Mouse (Mus musculus) lung, adult 2 months (tissue): ENCODE results near the gene Llcfc1. TPM values are rescaled to one million over a fixed set of nuclear protein-coding genes. Genes with fewer than 3 reads are reported as not detected.

ENCODE experiments used
- DNase-seq: peaks from one replicate; pipeline ENCODE4 v3.0.0; 2022
- H3K4me1 ChIP-seq: fragments of 200-500 bp; 2 replicates; pipeline ENCODE4 v1.6.1; 2011; ENCODE audit warnings: low read length; ENCODE audit not compliant: control insufficient read depth, insufficient read depth
- H3K4me3 ChIP-seq: fragments of 200-500 bp; replicated peaks from 2 replicates; pipeline ENCODE3; 2011; ENCODE audit warnings: low read depth, mild to moderate bottlenecking, control low read depth, low read length; ENCODE audit errors: extremely low read depth
- CTCF ChIP-seq: fragments of 200-500 bp; IDR thresholded peaks from 2 replicates; pipeline ENCODE4 v1.5.1; 2011; ENCODE audit warnings: mild to moderate bottlenecking, low read length, control low read depth; ENCODE audit not compliant: insufficient read depth
- POLR2A ChIP-seq: fragments of 200-500 bp; IDR thresholded peaks from 2 replicates; pipeline ENCODE4 v1.6.1; 2011; ENCODE audit warnings: low read depth, mild to moderate bottlenecking, control low read depth, low read length, borderline replicate concordance; ENCODE audit errors: extremely low read depth
- WGBS: fragments of 180-500 bp; shearing (Covaris S2); methylation state at CpG from one replicate; pipeline ENCODE4 v1.1.7; 2018; 5-methylcytosine and 5-hydroxymethylcytosine counted together
- polyA plus RNA-seq: library from polyadenylated mRNA; depleted of rRNA; stranded (reverse); fragments of >200 nt; gene quantifications from 2 replicates; pipeline ENCODE4 v1.2.3, GENCODE M21; 2012; rRNA removed

The Llcfc1 gene
- not detected in 2 replicates for polyA plus RNA-seq

DNA sequence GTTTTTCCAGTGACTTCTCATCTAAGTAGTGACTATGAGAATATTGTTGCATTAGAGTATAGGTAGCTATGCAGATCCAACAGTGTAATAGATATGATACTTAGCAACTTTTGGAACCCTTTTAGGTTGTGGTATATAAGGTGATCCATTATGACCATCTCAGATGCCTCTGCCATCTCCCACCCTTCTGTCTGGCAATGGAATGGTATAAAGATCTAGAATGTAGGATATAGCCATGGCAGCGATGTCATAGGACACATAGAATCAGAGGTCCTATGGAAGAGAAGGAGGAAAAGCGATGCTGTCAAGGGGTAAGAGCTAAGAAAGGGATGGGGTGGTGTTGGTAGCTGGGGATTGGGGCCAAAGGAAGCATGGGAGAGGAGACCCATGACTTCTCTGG, at the start of gene Llcfc1:
Gene Llcfc1, plus strand, starts transcription at position 301 of the 400 bp plus-strand sequence.
- Histone ChIP-seq H3K4me1 (no peaks in the 10 kb centered on the region), H3K4me3 (no peak within 1 kb of the TSS)
- TF ChIP-seq POLR2A (no peak), CTCF (no peak)
- WGBS: 79% methylated on average over 2 of the region's 2 CpGs
- no peak for DNase-seq

- Histone ChIP-seq H3K4me3 (no peak overlapping the region), H3K4me1 (no peaks in the 10 kb centered on the region)
- 38% methylated on average over 1 of the region's 1 CpGs for WGBS
- TF ChIP-seq CTCF: no peak
- no peak for TF ChIP-seq POLR2A
- DNase-seq: no peak
Measured at GRCm38 (mm10) chr6:41635211-41635610, 49.0 kb upstream of the Llcfc1 start.

- WGBS: 22% methylated on average over 5 of the region's 5 CpGs
- TF ChIP-seq CTCF (no peak), POLR2A (no peak)
- Histone ChIP-seq H3K4me1 (no peaks in the 10 kb centered on the region), H3K4me3 (peak within 1 kb of the TSS; percentile 0)
- no peak for DNase-seq
Measured at GRCm38 (mm10) chr6:41636178-41636577, 48.1 kb upstream of the Llcfc1 start, which contains the start of gene Trpv6. Gene Trpv6, minus strand, starts transcription at chr6:41636405.

DNA sequence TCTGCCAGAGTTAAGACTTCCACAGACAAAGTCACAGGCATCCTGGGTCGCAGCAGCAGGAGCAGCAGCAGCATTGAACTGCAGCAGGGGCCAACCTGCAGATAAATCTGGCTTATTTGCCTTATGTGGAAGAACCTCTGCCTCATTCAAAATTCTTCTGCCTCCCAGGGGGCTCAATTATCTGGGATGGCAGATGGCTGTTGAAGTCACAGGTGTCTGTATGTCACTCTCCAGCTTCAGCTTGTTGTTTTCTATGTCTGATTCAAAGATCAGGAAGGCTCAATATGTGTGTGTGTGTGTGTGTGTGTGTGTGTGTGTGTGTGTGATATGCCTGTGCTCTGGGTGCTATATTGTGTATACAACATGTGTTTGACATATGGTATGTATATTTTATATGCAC, 46.8 kb upstream of the Llcfc1 start:
- DNase-seq: no peak
- Histone ChIP-seq H3K4me1 (no peaks in the 10 kb centered on the region), H3K4me3 (no peak overlapping the region)
- TF ChIP-seq CTCF: no peak
- no peak for TF ChIP-seq POLR2A
- WGBS: 44% methylated on average over 1 of the region's 1 CpGs

DNA sequence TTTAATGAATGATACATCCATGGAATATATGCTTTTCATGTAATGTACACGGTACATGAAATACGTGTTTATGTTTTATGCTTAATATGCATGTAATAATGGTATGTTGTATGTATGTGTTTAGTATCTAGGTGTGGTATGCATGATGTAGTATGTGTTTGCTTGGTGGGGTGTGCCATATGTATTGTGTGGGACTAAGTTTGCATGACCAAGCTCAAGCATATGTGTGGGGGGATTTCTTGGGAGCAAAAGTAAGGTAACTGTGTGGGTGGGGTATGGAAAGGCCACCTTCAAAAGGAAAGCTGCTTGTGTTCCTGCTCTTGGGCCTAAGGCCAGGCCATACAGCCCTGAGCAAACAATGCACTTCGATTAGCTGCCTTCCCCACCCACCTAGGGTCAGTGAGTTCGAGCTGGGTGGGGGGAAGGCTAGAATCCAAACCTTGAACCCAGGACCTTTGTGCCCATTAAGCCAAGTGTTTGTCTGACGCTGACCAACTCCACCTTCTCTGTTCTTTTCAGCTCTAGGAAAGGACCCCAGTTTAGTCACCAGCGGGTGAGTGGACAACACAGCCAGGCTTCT, 46.2 kb upstream of the Llcfc1 start:
- DNase-seq: no peak
- TF ChIP-seq POLR2A (no peak), CTCF (no peak)
- Histone ChIP-seq H3K4me1 (no peaks in the 10 kb centered on the region), H3K4me3 (no peak overlapping the region)
- WGBS: 67% methylated on average over 6 of the region's 6 CpGs

GRCm38 (mm10) chr6:41640449-41640848, 43.8 kb upstream of the Llcfc1 start:
- DNase-seq: no peak
- 48% methylated on average over 3 of the region's 3 CpGs for WGBS
- TF ChIP-seq POLR2A: no peak
- no peak for TF ChIP-seq CTCF
- no peak overlapping the region for H3K4me3 ChIP-seq
- no peaks in the 10 kb centered on the region for H3K4me1 ChIP-seq

DNA sequence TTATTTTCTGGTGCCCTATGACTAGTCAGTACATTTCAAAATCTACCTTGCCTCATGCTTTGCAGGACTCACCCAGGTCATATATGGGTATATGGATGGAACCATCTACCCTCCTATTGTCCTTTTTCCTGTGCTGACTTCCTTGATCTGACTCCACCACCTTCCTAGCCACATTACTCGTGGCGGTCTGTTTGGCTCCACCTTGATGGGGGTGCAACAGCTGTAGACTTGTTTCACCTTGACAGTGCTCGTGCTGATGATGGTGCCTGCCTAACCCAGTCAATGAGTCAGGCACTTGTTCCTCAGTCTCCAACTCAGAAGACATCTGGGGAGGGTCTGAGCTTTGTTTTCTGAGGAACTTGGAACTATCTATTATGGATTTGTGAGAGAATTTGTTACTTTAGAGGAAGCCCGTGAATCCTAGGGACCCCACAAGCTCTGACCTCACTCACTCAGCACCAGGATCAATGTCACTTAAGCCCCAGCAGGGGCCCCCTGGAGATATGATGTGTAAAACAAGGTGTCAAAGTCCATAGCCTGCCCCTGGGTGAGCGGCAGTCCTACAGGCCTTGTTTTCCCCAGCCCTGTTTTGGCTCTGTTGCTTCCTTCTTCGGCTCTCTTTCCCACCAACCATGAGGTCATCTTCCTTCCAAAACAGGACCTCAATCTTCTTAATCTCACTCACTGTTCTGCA, 42.9 kb upstream of the Llcfc1 start:
- WGBS: 56% methylated on average over 6 of the region's 6 CpGs
- H3K4me1 ChIP-seq: no peaks in the 10 kb centered on the region
- DNase-seq: no peak
- TF ChIP-seq CTCF (no peak), POLR2A (no peak)
- H3K4me3 ChIP-seq: no peak overlapping the region

GRCm38 (mm10) chr6:41642765-41643164, 41.5 kb upstream of the Llcfc1 start:
- DNase-seq: no peak
- WGBS: 61% methylated on average over 4 of the region's 4 CpGs
- Histone ChIP-seq H3K4me3 (no peak overlapping the region), H3K4me1 (no peaks in the 10 kb centered on the region)
- TF ChIP-seq CTCF (no peak), POLR2A (no peak)

DNA sequence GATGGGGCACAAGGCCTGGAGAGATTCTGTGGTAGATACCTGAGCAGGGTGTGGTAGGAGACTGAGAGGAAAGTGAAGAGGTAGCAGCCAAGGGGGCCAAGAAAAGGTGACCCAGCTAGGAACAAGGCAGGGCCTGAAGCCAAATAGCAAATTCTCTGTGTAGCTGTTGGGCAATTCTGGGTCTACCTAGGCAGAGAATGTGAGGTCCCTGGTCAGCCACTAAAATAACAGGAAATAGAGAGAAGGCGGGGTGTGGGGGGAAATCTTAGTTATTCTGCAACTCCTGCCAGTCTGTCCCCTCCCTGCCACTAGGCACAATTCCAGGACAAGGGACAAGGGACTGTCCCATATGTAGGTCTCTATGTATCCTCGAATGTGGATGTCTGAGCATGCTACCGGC, 41.0 kb upstream of the Llcfc1 start:
- WGBS: 61% methylated on average over 3 of the region's 3 CpGs
- TF ChIP-seq CTCF (no peak), POLR2A (no peak)
- no peaks in the 10 kb centered on the region for H3K4me1 ChIP-seq
- H3K4me3 ChIP-seq: no peak overlapping the region
- DNase-seq: peak; percentile 26

DNA sequence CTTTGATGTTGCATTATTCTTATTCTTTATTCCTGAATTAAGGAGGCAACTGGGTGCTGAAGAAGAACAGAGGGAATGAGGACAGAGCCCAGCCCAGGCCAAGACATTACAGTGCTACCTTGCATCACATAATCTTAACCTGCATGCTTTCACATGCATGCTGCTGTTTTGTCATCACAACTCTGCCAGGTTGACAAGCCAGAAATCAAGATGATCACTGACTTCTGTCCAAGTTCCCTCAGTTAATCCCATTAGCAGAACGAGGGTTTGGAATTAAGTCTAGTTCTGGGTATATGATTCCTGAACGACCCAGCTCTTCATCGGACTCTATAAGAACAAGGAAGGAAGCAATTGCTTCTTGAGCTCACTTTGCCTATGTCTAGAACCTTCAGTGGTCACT, 38.0 kb upstream of the Llcfc1 start:
- TF ChIP-seq POLR2A (no peak), CTCF (no peak)
- DNase-seq: no peak
- no peak overlapping the region for H3K4me3 ChIP-seq
- WGBS: 84% methylated on average over 3 of the region's 3 CpGs
- H3K4me1 ChIP-seq: no peaks in the 10 kb centered on the region
